Comparison of ENCODE assay signal across 8 mouse cellular contexts in genomic region chr3:89858123-89858522, GRCm38 (mm10). TPM values are rescaled to one million over a fixed set of nuclear protein-coding genes. Genes with fewer than 3 reads are reported as not detected.
A peak's percentile ranks its signal among the peaks of the same experiment; 100 is the strongest.
DNase-seq lines count a peak whose midpoint lies in the region; ATAC-seq and TF ChIP-seq lines count a peak whose summit lies in the region.

No protein-coding gene starts in this region.

- no peaks in the 10 kb centered on the region for H3K9me3 ChIP-seq in midbrain, postnatal 0 days (ENCODE audit: low read length)
- H3K9me3 ChIP-seq in midbrain, embryonic 15.5 days = no peaks in the 10 kb centered on the region
- H3K9me3 ChIP-seq in heart, embryonic 11.5 days (replicated peaks; ENCODE audit: control insufficient read depth, low read length) = peaks cover 4% of the 10 kb centered on the region; the same call in 1 of the 2 replicates

- ATAC-seq in frontal cortex, adult (ENCODE audit: low TSS enrichment) = 0 out of 2 replicates have a peak, but pooled peaks have one; percentile 35
- ATAC-seq in midbrain, postnatal 0 days (ENCODE audit: low FRiP score) = 0 out of 2 replicates have a peak, but pooled peaks have one; percentile 48
- ATAC-seq in midbrain, embryonic 15.5 days (replicated peaks) = no peak
- ATAC-seq in heart, embryonic 11.5 days (replicated peaks; ENCODE audit: insufficient number of reproducible peaks, low FRiP score, low TSS enrichment) = no peak

- H3K4me2 ChIP-seq in midbrain, postnatal 0 days (ENCODE audit: low read depth, low read length, poor library complexity, severe bottlenecking) = no peak overlapping the region
- H3K4me2 ChIP-seq in midbrain, embryonic 15.5 days = no peak overlapping the region
- H3K4me2 ChIP-seq in heart, embryonic 11.5 days = no peak overlapping the region

- H3K4me1 ChIP-seq in midbrain, postnatal 0 days (ENCODE audit: insufficient read depth, low read length) = no peaks in the 10 kb centered on the region
- H3K4me1 ChIP-seq in midbrain, embryonic 15.5 days = peaks cover 6% of the 10 kb centered on the region; the same call in 1 of the 2 replicates
- no peaks in the 10 kb centered on the region for H3K4me1 ChIP-seq in heart, embryonic 11.5 days (ENCODE audit: control insufficient read depth, insufficient read depth, low read length)

- no peaks in the 10 kb centered on the region for H3K36me3 ChIP-seq in midbrain, postnatal 0 days (ENCODE audit: insufficient read depth, low read length)
- no peaks in the 10 kb centered on the region for H3K36me3 ChIP-seq in midbrain, embryonic 15.5 days (replicated peaks)
- H3K36me3 ChIP-seq in heart, embryonic 11.5 days (ENCODE audit: control insufficient read depth, insufficient read depth, low read length) = no peaks in the 10 kb centered on the region

- H3K9ac ChIP-seq in midbrain, postnatal 0 days (replicated peaks; ENCODE audit: low read length, poor library complexity, severe bottlenecking) = no peak overlapping the region
- H3K9ac ChIP-seq in midbrain, embryonic 15.5 days = no peak overlapping the region
- no peak overlapping the region for H3K9ac ChIP-seq in heart, embryonic 11.5 days (ENCODE audit: low read depth, low read length)

- H3K27me3 ChIP-seq in midbrain, postnatal 0 days (ENCODE audit: insufficient read depth, low read length) = no peaks in the 10 kb centered on the region
- 0 out of 2 replicates have a peak, but pooled peaks cover 3% of the 10 kb centered on the region for H3K27me3 ChIP-seq in midbrain, embryonic 15.5 days (replicated peaks)
- no peaks in the 10 kb centered on the region for H3K27me3 ChIP-seq in heart, embryonic 11.5 days (ENCODE audit: control insufficient read depth, insufficient read depth, low read length)

- DNase-seq in frontal cortex, postnatal 25 days (ENCODE audit: low spot score in 2 of 2) = no peak
- DNase-seq in midbrain, postnatal 0 days (ENCODE audit: low spot score) = peak; percentile 80
- peak; percentile 65 for DNase-seq in embryo, embryonic 11.5 days (ENCODE audit: low read depth, low spot score)
- peak; percentile 41 for DNase-seq in retina, adult 2 months (ENCODE audit: low read depth, low spot score)
- no peak for DNase-seq in adrenal gland, postnatal 4 days (ENCODE audit: low spot score in 2 of 2)

- H3K4me3 ChIP-seq in midbrain, postnatal 0 days (ENCODE audit: low read depth, low read length) = no peak overlapping the region
- H3K4me3 ChIP-seq in midbrain, embryonic 15.5 days = no peak overlapping the region
- H3K4me3 ChIP-seq in heart, embryonic 11.5 days (ENCODE audit: low read depth, low read length) = no peak overlapping the region

- WGBS in midbrain, postnatal 0 days = 12% methylated on average over 4 of the region's 4 CpGs
- WGBS in midbrain, embryonic 15.5 days = 13% methylated on average over 4 of the region's 4 CpGs
- WGBS in heart, embryonic 11.5 days (ENCODE audit: insufficient replicate concordance) = 14% methylated on average over 4 of the region's 4 CpGs

- H3K27ac ChIP-seq in midbrain, postnatal 0 days (ENCODE audit: low read depth, low read length) = no peak overlapping the region
- H3K27ac ChIP-seq in midbrain, embryonic 15.5 days = no peak overlapping the region
- H3K27ac ChIP-seq in heart, embryonic 11.5 days (ENCODE audit: low read depth, low read length) = no peak overlapping the region

- peak; percentile 95 for TF ChIP-seq CTCF in midbrain, postnatal 0 days (IDR thresholded peaks at IDR 0.05)

RNA-seq across cellular contexts. Expression of gene She, which starts 27.0 kb away (rescaled TPM):
- 1.8 and 2.7 TPM in 2 replicates for total RNA-seq in midbrain, postnatal 0 days (2014; rRNA removed)
- polyA plus RNA-seq in midbrain, postnatal 0 days (2015; fragmentation: Nextera tagmentation; extraction: Ambion mirVana) = 0.91 and 1.0 TPM in 2 replicates
- 1.6 TPM in 2 replicates for polyA plus RNA-seq in midbrain, embryonic 15.5 days (2015; fragmentation: Nextera tagmentation; extraction: Ambion mirVana)
- polyA plus RNA-seq in heart, embryonic 11.5 days (2014; fragmentation: Nextera tagmentation; extraction: Ambion mirVana) = 6.7 and 6.9 TPM in 2 replicates
- 10 to 100 TPM; 16.2 to 16.9 TPM for total RNA-seq in adrenal gland, postnatal 4 days (2021)

RNA-seq across cellular contexts. Expression of gene Il6ra, which starts 54.9 kb away (rescaled TPM):
- total RNA-seq in midbrain, postnatal 0 days (2014; rRNA removed) = 0.99 and 2.0 TPM in 2 replicates
- 1.1 and 1.8 TPM in 2 replicates for polyA plus RNA-seq in midbrain, postnatal 0 days (2015; fragmentation: Nextera tagmentation; extraction: Ambion mirVana)
- polyA plus RNA-seq in midbrain, embryonic 15.5 days (2015; fragmentation: Nextera tagmentation; extraction: Ambion mirVana) = 1.1 and 1.2 TPM in 2 replicates
- 0.08 and 0.23 TPM in 2 replicates for polyA plus RNA-seq in heart, embryonic 11.5 days (2014; fragmentation: Nextera tagmentation; extraction: Ambion mirVana)
- 1 to 10 TPM; 3.7 to 6.4 TPM for total RNA-seq in adrenal gland, postnatal 4 days (2021)

Comparison
In these comparisons a context has a peak if more than half of its experiments do, and no peak if none do; other contexts are left out.
1. ATAC-seq: peak in frontal cortex, adult (single experiment) and midbrain, postnatal 0 days (single experiment); none in midbrain, embryonic 15.5 days (single experiment) and heart, embryonic 11.5 days (single experiment).
2. DNase-seq: peak in midbrain, postnatal 0 days (single experiment), embryo, embryonic 11.5 days (single experiment) and retina, adult 2 months (single experiment); none in frontal cortex, postnatal 25 days (0 of 2) and adrenal gland, postnatal 4 days (0 of 2).